Mouse (Mus musculus): ENCODE results near the gene Dnajc7.
"Not testable (repeated sequence)": the region's sequence is repeated elsewhere in the genome, so short reads cannot be mapped to it uniquely, and the experiment has no call there.

The Dnajc7 gene

GRCm38 (mm10) chr11:100617480-100617879 lies 2.5 kb downstream of the Dnajc7 start:
- ATAC-seq (ENCODE audit: insufficient number of reproducible peaks, low FRiP score, low TSS enrichment): no peak

GRCm38 (mm10) chr11:100616836-100617235 lies 3.1 kb downstream of the Dnajc7 start:
- ATAC-seq (ENCODE audit: insufficient number of reproducible peaks, low FRiP score, low TSS enrichment): not testable (repeated sequence)

- ATAC-seq (ENCODE audit: insufficient number of reproducible peaks, low FRiP score, low TSS enrichment): no peak
Measured at GRCm38 (mm10) chr11:100616332-100616731, 3.6 kb downstream of the Dnajc7 start.

GRCm38 (mm10) chr11:100613241-100613640 lies 6.7 kb downstream of the Dnajc7 start:
- no peak for ATAC-seq (ENCODE audit: insufficient number of reproducible peaks, low FRiP score, low TSS enrichment)

- ATAC-seq (ENCODE audit: insufficient number of reproducible peaks, low FRiP score, low TSS enrichment): no peak; the same call in 1 of the 2 replicates
Measured at GRCm38 (mm10) chr11:100611627-100612026, 8.3 kb downstream of the Dnajc7 start.

GRCm38 (mm10) chr11:100609997-100610680 lies 9.8 kb downstream of the Dnajc7 start:
- no peak for ATAC-seq (ENCODE audit: insufficient number of reproducible peaks, low FRiP score, low TSS enrichment)

- no peak for ATAC-seq (ENCODE audit: insufficient number of reproducible peaks, low FRiP score, low TSS enrichment)
Measured at GRCm38 (mm10) chr11:100609355-100609996, 10.5 kb downstream of the Dnajc7 start.

GRCm38 (mm10) chr11:100608796-100609195 lies 11.2 kb downstream of the Dnajc7 start:
- ATAC-seq (ENCODE audit: insufficient number of reproducible peaks, low FRiP score, low TSS enrichment): no peak

GRCm38 (mm10) chr11:100607121-100607520 lies 12.8 kb downstream of the Dnajc7 start:
- ATAC-seq (ENCODE audit: insufficient number of reproducible peaks, low FRiP score, low TSS enrichment): no peak

- ATAC-seq (ENCODE audit: insufficient number of reproducible peaks, low FRiP score, low TSS enrichment): no peak
Measured at GRCm38 (mm10) chr11:100605451-100605850, 14.5 kb downstream of the Dnajc7 start.

GRCm38 (mm10) chr11:100604321-100605005 lies 15.5 kb downstream of the Dnajc7 start:
- ATAC-seq (ENCODE audit: insufficient number of reproducible peaks, low FRiP score, low TSS enrichment): no peak

- ATAC-seq (ENCODE audit: insufficient number of reproducible peaks, low FRiP score, low TSS enrichment): peak; percentile 45; the same call in 1 of the 2 replicates
Measured at GRCm38 (mm10) chr11:100603813-100604212, 16.2 kb downstream of the Dnajc7 start.

- no peak for ATAC-seq (ENCODE audit: insufficient number of reproducible peaks, low FRiP score, low TSS enrichment)
Measured at GRCm38 (mm10) chr11:100603155-100603554, 16.8 kb downstream of the Dnajc7 start.

- ATAC-seq (ENCODE audit: insufficient number of reproducible peaks, low FRiP score, low TSS enrichment): no peak
Measured at GRCm38 (mm10) chr11:100601372-100601771, 18.6 kb downstream of the Dnajc7 start.

- ATAC-seq (ENCODE audit: insufficient number of reproducible peaks, low FRiP score, low TSS enrichment): no peak
Measured at GRCm38 (mm10) chr11:100598074-100598473, 21.9 kb downstream of the Dnajc7 start.

- ATAC-seq (ENCODE audit: insufficient number of reproducible peaks, low FRiP score, low TSS enrichment): no peak
Measured at GRCm38 (mm10) chr11:100595533-100595932, 24.4 kb downstream of the Dnajc7 start.

GRCm38 (mm10) chr11:100594608-100595007 lies 25.4 kb downstream of the Dnajc7 start:
- no peak for ATAC-seq (ENCODE audit: insufficient number of reproducible peaks, low FRiP score, low TSS enrichment)

GRCm38 (mm10) chr11:100592346-100593046 lies 27.5 kb downstream of the Dnajc7 start:
- ATAC-seq (ENCODE audit: insufficient number of reproducible peaks, low FRiP score, low TSS enrichment): no peak

GRCm38 (mm10) chr11:100588462-100588861 lies 31.5 kb downstream of the Dnajc7 start:
- ATAC-seq (ENCODE audit: insufficient number of reproducible peaks, low FRiP score, low TSS enrichment): no peak

- no peak for ATAC-seq (ENCODE audit: insufficient number of reproducible peaks, low FRiP score, low TSS enrichment)
Measured at GRCm38 (mm10) chr11:100585148-100585547, 34.8 kb downstream of the Dnajc7 start.

- ATAC-seq (ENCODE audit: insufficient number of reproducible peaks, low FRiP score, low TSS enrichment): no peak
Measured at GRCm38 (mm10) chr11:100584561-100584961, 35.4 kb downstream of the Dnajc7 start.
